Mouse (Mus musculus) embryo, embryonic 11 days (tissue): ENCODE data around the gene Gm45808.
"Not testable (repeated sequence)": the region's sequence is repeated elsewhere in the genome, so short reads cannot be mapped to it uniquely, and the experiment has no call there.

Experiments
- DNase-seq: peaks from one replicate; pipeline ENCODE4 v3.0.0-alpha.2; 2015

The Gm45808 gene

DNA sequence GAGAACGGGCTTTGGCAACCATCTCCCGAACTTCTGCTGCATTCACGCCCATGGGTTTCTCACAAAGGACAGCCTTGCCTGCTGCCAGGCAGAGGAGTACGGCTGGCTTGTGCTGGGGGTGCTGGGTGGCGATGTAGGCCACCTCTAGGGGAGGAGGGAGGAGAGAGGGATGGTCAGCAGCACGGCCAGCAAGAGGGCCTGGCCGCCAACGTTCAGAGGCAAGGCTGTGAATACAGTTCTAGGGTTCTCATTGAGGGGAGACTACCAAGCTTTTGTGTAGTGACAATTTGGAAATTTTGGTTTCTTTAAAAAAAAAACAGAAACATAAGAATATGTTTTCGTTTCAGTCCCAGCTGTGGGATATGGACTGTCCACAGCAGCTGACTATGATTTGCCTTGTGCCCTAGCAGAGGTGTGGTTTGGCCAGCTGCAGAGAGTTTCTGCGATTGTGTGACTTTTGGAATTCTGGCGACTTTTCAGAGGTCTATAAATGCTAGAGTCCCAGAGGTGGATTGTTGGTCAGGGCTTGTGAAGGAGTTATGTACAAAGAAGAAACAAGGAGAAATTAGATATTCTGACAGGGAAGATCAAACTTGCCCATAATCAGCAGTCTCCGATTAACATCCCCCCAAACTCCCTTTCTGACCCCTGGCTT lies at the start of gene Gm45808:
Gene Gm45808 (minus strand): TSS at position 51 of the 655 bp plus-strand sequence.
- no peak for DNase-seq

- DNase-seq = no peak
These were observed 49.1 kb upstream of the Gm45808 start for GRCm38 (mm10) chr7:45535676-45536075.

DNA sequence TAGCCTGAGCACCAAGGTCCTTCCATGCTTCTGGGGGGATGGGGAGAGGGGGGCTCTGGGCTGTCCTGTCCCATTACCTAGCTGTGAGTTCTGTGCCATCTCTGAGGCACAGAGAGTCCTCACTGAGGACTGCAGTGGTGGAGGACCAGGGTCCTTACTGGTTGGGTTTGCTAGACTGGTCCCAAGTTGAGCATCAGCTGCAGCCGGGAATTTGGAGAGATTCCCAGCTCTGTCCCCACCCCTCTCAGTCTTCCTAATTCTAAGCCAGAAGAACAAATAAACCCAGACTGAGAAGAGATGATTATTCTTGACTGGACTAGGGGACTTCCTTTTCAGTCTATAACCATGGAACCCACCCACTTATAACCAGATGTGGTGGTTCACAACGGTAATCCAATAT lies 44.0 kb upstream of the Gm45808 start:
- DNase-seq = no peak

GRCm38 (mm10) chr7:45529461-45529860 lies 42.9 kb upstream of the Gm45808 start:
- DNase-seq = no peak

GRCm38 (mm10) chr7:45527169-45527568 lies 40.6 kb upstream of the Gm45808 start:
- DNase-seq = not testable (repeated sequence)

DNA sequence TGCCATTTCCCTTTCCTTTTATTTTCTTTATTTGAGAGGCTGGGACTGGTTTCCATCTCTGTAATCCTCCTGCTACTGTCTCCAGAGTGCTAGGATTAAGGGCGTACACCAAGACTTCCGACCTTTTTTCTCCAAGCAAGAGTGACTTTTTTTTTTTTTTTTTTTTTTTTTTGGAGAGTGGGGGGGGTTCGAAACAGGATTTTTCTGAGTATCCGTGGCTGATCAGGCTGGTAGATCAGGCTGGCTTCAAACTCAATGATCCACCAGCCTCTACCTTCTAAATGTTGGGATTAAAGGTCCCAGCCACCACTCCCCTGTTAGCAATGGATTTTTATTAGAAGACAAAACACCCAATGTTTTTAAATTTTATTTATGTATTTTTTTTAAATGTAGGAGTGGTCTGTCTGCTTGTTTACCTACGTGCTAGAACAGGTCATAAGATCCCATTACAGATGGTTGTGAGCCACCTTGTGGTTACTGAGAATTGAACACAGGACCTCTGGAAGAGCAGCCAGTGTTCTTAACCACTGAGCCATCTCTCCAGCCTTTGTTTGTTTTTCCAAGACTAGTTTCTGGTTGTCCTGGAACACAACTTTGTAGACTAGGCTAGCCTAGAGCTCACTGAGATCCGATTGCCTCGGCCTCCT lies 40.0 kb upstream of the Gm45808 start:
- no peak for DNase-seq

GRCm38 (mm10) chr7:45525809-45526473 lies 39.3 kb upstream of the Gm45808 start, which contains the start of the genes Ppp1r15a and Plekha4:
TSS of gene Ppp1r15a (minus strand) at chr7:45526268.
TSS of gene Plekha4 (plus strand) at chr7:45526330.
- peak; percentile 94 for DNase-seq

DNA sequence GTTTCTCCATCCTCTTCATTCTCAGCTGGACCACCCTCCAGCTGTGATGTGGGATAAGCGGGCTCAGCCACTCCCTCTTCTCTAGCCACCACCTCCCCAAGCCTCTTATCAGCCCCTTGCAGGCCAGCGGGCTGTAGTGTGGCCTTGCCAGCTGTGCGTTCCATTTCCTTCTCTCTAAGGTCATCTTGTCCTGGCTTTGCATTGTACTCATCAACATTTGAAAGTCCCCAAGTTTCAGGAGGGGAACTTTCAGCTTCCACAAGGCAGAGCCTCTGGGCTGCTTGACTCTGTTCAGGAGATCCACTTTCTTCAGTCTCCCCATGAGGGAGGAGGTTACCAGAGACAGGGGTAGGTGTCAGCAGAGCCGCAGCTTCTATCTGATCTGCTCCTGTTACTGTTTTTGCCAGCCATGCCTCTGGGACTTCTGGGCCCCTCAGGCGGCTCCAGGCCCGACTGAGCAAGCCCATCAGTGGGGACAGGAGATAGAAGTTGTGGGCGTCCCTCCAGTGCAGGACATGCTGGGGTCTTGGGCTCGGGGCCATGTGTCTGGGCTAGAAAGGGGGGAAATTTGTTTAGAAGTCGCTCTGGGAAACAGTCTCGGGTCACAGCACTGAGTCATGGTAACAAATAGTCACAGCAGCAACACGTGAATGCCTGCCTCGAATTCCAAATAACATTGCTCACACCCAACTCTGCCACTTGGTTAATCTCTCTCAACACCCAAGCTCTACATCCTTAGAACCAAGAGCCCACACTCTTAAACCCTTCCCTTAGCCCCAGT lies 38.4 kb upstream of the Gm45808 start:
- DNase-seq = no peak

GRCm38 (mm10) chr7:45523678-45524170 lies 37.1 kb upstream of the Gm45808 start:
- DNase-seq = no peak

DNA sequence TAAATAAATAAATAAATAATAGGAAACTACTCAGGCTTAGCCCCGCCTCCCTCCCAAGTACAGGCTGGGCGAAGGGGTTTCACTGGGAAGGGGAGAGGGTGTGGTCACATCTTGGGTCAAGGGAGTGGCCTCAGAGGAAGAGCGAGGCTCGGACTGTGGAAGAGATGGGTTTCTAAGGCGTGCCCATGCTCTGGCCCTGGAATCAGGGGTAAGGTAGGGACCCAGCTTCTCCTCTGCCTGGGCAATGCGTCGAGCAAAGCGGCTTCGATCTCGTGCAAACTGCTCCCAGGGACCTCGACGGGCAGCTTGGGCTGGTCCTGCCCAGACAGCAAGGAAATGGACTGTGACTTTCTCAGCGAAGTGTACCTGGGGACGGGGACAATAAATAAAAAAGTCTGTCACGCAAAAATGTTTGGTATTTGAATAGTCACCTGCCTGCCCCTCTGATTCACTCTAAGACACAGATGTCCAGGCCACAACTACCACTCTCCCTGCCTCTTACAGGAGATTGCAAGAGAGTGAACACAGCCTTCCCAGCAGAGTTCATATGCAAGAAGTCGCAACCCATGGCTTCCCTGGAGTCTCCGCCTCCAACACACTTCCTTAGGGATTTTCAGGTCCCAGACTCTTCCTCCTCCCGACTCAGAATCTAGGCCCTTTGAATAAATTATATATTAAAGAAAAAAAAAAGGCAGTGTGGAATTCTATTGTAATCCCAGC lies 36.5 kb upstream of the Gm45808 start:
- DNase-seq = no peak

DNA sequence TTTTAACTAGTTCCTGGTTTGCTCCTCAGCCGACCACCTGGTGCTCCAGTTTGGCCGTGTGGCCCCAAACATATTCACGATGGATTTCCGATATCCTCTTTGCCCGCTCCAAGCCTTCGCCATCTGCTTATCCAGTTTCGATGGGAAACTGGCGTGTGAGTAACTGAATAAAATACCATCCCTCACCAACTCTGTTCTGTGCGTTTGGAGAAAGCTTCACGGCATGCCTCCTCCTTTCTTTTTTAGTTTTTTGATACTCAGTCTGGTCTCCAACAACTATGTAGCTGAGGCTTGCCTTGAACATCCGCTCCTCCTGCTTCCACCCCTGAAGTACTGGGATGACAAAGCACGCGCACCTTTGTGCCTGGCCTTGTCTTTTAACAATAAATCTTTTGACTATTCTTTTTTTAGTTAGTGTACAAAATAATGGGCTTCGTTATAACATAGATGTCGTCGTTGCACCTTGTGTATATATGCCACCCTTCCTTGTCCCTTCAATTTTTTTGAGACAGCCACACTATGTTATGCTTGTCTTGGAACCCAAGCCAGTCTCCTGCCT lies 35.7 kb upstream of the Gm45808 start:
- DNase-seq = no peak

GRCm38 (mm10) chr7:45521728-45522184 lies 35.1 kb upstream of the Gm45808 start:
- peak; percentile 96 for DNase-seq

GRCm38 (mm10) chr7:45520605-45521004 lies 34.0 kb upstream of the Gm45808 start:
- DNase-seq = no peak

DNA sequence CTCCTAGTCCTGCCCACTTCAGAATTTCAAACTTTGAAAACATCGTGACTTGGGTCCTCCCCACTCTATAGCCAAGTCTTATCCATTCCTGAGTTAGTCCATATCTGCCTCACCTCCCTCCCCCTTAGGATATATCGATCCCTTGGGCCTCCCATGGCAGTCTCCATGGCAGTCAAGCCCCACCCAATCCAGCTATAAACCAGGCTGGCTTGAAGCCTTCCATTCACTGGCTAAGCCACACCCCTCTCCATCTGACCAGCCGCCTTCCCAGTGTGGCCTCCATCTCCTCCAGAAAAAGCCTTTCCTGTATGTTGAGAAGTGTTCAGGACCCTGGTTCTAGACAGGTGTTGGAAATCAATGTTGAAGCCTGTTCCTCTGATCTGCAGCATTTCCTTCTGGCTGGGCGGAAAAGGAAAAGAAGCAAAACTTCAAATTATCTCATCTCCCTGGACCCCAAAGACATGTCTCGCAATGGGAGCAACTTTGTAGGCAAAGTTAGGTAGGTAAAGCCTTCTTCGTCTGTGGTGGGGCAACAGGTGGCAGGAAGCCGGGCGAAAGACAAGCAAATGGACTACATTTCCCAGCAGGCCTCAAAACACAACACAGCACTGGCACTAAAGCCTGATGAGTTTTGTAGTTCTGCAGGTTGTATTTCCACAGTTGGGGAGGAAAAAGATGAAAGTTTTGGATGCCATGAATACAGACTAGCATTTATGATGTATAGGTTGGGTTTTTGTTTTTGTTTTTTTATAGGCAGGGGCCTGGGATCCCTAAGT lies 32.9 kb upstream of the Gm45808 start:
- no peak for DNase-seq

- DNase-seq = no peak
These were observed 32.0 kb upstream of the Gm45808 start for GRCm38 (mm10) chr7:45518618-45519017.

DNA sequence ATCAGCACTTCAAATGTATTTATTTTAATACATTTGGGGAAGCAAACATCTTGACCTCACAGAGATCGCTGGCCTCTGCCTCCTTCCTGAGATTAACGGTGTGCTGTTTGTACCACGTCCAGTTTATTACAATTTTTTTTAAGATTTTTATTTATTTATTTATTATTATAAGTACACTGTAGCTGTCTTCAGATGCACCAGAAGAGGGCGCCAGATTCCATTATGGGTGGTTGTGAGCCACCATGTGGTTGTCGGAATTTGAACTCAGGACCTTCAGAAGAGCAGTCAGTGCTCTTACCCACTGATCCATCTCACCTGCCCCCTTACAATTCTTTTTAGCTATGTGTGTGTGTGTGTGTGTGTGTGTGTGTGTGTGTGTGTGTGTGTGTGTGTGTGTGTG lies 30.2 kb upstream of the Gm45808 start:
- DNase-seq = not testable (repeated sequence)

- DNase-seq = peak; percentile 45
These were observed 28.8 kb upstream of the Gm45808 start for GRCm38 (mm10) chr7:45515436-45515835.

DNA sequence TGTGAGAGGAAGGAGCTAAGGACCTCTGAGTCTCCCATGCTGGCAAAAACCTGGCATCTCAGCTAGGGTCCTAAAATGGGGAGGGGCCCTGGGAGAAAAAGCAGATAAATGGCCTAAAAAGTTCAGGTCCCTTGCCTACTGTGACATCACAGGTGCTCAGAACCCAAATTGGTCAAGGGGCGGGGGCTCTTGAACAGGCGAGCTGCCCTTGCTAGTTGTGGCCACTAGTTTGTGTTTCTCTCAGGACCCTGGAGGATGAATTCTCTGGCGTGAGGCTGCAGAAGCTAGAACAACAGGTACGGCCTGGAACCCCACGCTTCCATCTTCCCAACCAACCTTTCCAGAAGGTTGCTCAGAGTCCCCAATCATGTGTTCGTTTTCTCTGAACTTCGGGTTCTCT lies 27.8 kb upstream of the Gm45808 start:
- DNase-seq = no peak

- DNase-seq = peak; percentile 97
These were observed 23.5 kb upstream of the Gm45808 start, which contains the start of gene Nucb1 for GRCm38 (mm10) chr7:45509912-45510787. TSS of gene Nucb1 (minus strand) at chr7:45510406.
